Mouse (Mus musculus) cerebellum, adult 2 months (tissue): ENCODE measurements around the gene Map4k3. TPM values are rescaled to one million over a fixed set of nuclear protein-coding genes. Genes with fewer than 3 reads are reported as not detected.

Experiments
- DNase-seq, 2 experiments: peaks; one replicate each; pipeline ENCODE4 v3.0.0; 2021
- H3K27ac ChIP-seq: fragments of 200-500 bp; 2 replicates; pipeline ENCODE4 v1.5.1; 2012; ENCODE audit warnings: low read length, control low read depth, inconsistent platforms; ENCODE audit not compliant: insufficient read depth
- H3K27me3 ChIP-seq: fragments of 200-500 bp; 2 replicates; pipeline ENCODE4 v1.6.1; 2012; ENCODE audit warnings: inconsistent platforms, mild to moderate bottlenecking, low read length, moderate library complexity; ENCODE audit not compliant: control insufficient read depth, insufficient read depth
- H3K4me1 ChIP-seq: fragments of 200-500 bp; 2 replicates; pipeline ENCODE4 v1.6.1; 2011; ENCODE audit warnings: low read length; ENCODE audit not compliant: control insufficient read depth, insufficient read depth
- H3K4me3 ChIP-seq: fragments of 200-500 bp; replicated peaks from 2 replicates; pipeline ENCODE3; 2011; ENCODE audit warnings: mild to moderate bottlenecking, low read depth, low read length, control low read depth; ENCODE audit not compliant: insufficient read depth
- CTCF ChIP-seq: fragments of 200-500 bp; IDR thresholded peaks from 2 replicates; pipeline ENCODE4 v1.5.1; 2011; ENCODE audit warnings: low read depth, mild to moderate bottlenecking, control low read depth, low read length, moderate library complexity, borderline replicate concordance; ENCODE audit not compliant: insufficient read depth
- POLR2A ChIP-seq: fragments of 200-500 bp; IDR thresholded peaks from 2 replicates; pipeline ENCODE4 v1.6.1; 2011; ENCODE audit warnings: low read length, control low read depth, borderline replicate concordance; ENCODE audit not compliant: insufficient read depth
- WGBS: fragments of 180-500 bp; shearing (Covaris S2); methylation state at CpG from one replicate; pipeline ENCODE4 v1.1.7; 2018; 5-methylcytosine and 5-hydroxymethylcytosine counted together
- polyA plus RNA-seq: library from polyadenylated mRNA; depleted of rRNA; stranded (reverse); fragments of >200 nt; gene quantifications from 2 replicates; pipeline ENCODE4 v1.2.3, GENCODE M21; 2012

Gene Map4k3
- polyA plus RNA-seq, 1 experiment: 45.3 TPM

DNA sequence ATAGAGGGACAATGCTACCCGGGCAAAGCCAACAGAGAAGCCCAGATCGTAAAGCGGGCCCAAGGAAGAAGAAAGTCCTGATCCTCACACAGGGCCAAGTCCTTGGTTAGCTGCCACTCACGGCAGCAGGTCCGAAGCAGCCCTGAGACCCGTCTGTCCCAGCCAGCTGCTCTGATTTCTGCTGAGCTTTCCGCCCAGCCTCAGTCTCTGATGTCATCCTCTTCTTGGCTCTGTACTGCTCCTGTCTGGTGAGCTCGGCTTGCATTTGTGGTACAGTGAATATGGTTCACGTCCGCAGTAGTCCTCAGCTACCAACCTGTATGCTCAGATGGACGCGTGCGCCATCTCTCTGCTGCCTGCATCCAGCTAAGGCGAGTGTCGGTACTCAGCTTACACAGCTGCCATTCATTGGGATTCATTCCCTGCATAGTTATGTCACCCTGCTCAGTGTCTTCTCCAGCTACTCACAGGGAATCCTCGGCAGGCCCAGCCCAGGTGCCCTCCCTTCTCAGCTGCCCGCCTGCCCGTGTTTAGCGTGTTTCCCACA is 125.1 kb downstream of the Map4k3 start:
- peak; percentile 44 to 55 for DNase-seq
- peak overlapping the region; percentile 36 for H3K27ac ChIP-seq
- no peak overlapping the region for H3K4me3 ChIP-seq
- peaks cover 8% of the 10 kb centered on the region; the same call in 1 of the 2 replicates for H3K4me1 ChIP-seq
- H3K27me3 ChIP-seq: no peaks in the 10 kb centered on the region
- TF ChIP-seq POLR2A: no peak
- no peak for TF ChIP-seq CTCF
- 39% methylated on average over 19 of the region's 19 CpGs for WGBS

DNA sequence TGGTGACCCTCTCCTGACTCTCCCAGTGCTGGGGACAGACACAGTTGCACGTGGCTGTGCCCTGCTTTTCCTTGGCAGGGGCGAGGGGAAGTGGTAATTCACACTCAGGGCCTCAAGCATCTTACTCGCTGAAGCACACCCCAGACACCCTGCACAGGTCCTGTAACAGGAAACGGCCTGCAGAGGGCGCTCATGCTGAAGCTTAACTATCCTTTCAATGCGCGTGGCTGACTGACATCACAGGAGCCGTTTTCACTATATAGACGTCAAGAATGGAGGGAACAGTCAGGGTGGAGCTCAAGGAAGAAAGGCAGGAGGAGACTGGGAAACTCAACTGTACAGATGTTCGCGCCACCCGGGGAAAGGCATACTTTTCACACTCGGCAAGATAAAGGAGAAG is 126.9 kb downstream of the Map4k3 start:
- Histone ChIP-seq H3K27me3 (no peaks in the 10 kb centered on the region), H3K4me1 (peaks cover 8% of the 10 kb centered on the region; the same call in 1 of the 2 replicates), H3K4me3 (no peak overlapping the region), H3K27ac (no peak overlapping the region)
- peak; percentile 50 to 66 for DNase-seq
- TF ChIP-seq POLR2A (no peak), CTCF (peak; percentile 72)
- WGBS: 57% methylated on average over 13 of the region's 13 CpGs

DNA sequence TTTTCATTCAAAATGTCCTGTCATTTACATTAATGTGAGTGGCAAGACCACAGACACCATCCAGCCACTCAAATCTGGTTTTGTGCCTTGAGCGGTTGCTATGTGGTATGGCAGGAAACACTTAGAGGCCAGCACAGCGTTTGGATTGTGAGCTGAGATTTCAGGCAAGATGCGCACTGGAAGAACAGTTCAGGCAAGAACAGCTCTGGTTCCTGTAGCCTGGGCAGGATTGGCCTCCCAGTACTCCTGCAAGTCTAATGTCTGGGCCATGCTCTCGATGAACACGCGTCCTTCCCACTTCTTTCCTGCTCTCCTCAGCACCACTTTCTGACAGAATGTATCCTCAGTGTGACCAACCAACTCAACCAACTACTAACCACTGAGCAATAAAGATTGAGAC is 145.2 kb downstream of the Map4k3 start:
- Histone ChIP-seq H3K27ac (no peak overlapping the region), H3K27me3 (no peaks in the 10 kb centered on the region), H3K4me1 (no peaks in the 10 kb centered on the region), H3K4me3 (no peak overlapping the region)
- over 99% methylated on average over 6 of the region's 6 CpGs for WGBS
- DNase-seq: no peak
- TF ChIP-seq CTCF (no peak), POLR2A (no peak)

DNA sequence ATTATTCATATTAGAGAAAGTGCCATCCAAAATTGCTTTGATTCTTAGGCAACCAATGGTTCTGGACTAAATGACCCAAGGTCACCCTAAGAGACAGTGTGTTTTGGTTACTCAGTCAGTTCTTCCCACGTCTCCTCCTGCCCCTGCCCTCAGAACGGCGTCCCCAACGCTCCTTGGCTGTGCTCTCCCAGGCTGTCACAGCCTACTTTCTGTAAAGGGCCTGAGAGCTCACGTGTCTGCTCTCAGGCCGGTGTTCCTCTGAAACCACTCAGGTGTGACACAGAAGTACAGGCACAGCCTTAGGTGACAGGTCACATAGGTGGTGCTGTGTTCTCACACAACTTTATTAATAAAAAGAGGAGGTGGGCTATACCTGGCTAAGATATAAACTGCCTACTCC is 148.4 kb downstream of the Map4k3 start:
- Histone ChIP-seq H3K4me3 (no peak overlapping the region), H3K27ac (no peak overlapping the region), H3K4me1 (no peaks in the 10 kb centered on the region), H3K27me3 (no peaks in the 10 kb centered on the region)
- WGBS: 78% methylated on average over 6 of the region's 6 CpGs
- no peak for DNase-seq
- TF ChIP-seq CTCF (no peak), POLR2A (no peak)

DNA sequence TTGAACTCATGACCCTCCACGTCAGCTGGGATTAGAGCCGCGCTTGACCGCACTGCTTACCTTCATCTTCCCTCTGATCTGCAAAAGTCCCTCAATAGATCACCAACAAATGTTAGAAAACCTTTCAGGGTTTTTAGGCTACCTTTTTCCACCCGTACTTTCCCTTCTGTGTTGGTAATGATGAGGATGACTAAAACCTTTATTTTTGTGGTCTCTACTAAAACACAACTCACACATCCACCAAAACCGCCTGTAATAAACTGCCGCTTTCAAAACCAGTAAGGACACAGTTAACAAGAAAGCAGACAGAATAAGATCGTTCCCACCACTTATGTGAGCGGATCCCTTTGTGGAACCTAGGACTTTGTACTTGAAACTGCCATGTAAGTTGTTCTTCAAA is 149.2 kb downstream of the Map4k3 start:
- no peaks in the 10 kb centered on the region for H3K27me3 ChIP-seq
- no peak overlapping the region for H3K27ac ChIP-seq
- no peak overlapping the region for H3K4me3 ChIP-seq
- no peak for DNase-seq
- no peak for TF ChIP-seq CTCF
- TF ChIP-seq POLR2A: no peak
- no peaks in the 10 kb centered on the region for H3K4me1 ChIP-seq
- WGBS: 90% methylated on average over 9 of the region's 9 CpGs

DNA sequence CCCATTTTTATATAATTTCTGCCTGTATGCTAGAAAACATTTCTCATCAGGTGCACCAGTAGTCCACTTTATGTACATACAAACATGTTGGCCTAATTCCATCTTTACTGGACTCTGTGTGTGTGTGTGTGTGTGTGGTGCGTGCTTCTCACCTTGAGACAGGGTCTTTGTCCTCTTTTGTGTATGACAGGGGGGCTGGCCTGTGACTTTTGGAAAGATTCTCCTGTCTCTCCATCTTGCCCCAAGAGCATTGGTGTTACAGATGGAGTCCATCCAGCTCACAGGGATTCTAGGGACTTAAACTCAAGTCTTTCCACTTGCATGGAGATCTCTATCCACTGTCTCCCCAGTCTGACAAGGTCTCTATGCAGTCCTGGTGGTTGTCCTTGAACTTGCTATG is 150.2 kb downstream of the Map4k3 start:
- TF ChIP-seq CTCF: no peak
- TF ChIP-seq POLR2A: no peak
- H3K4me3 ChIP-seq: no peak overlapping the region
- 88% methylated on average over 1 of the region's 1 CpGs for WGBS
- H3K27ac ChIP-seq: no peak overlapping the region
- H3K27me3 ChIP-seq: no peaks in the 10 kb centered on the region
- no peak for DNase-seq
- H3K4me1 ChIP-seq: no peaks in the 10 kb centered on the region

DNA sequence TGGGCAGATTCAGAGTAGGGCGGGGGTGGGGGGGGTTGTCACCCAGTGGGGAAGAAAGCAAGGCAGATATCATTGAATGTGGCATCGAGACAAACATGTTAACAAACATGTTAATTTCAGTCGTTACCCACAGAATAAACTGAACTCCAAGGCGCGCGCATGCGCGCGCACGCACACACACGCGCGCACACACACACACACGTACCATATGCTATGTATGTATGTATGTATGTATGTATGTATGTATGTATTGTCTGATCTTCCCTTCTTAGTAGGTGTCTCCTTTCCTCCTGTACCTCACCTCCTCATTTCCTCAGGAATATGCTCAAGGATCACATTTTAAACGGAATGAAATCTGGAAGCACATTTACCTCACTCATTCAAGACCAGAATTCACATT is 150.6 kb downstream of the Map4k3 start, which contains the start of gene Cdkl4:
Gene Cdkl4, minus strand, starts transcription at position 175 of the 400 bp plus-strand sequence.
- WGBS: 69% methylated on average over 15 of the region's 15 CpGs
- TF ChIP-seq POLR2A (no peak), CTCF (no peak)
- no peak within 1 kb of the TSS for H3K27ac ChIP-seq
- DNase-seq: no peak
- no peaks in the 10 kb centered on the region for H3K4me1 ChIP-seq
- H3K27me3 ChIP-seq: no peaks in the 10 kb centered on the region
- peak within 1 kb of the TSS; percentile 43 for H3K4me3 ChIP-seq

DNA sequence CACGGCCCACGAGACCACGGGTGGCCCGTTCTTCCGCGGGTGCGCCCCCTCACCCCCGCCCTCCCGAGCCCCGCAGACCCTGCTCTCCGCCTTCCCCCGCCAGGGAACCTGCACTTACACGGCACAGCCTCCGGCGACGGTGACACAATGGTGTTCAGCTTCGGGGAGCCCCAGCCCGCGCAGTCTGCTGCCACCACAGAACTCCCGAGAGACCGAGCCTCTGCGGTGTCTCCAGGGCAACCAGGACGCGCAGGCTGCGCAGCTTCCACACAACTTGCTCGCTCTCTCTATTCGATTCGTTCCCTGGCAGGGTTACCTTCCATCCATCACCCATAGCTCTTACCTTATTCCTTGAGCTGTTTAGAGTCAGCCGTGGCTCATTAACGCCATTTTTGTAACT is 151.1 kb downstream of the Map4k3 start:
- Histone ChIP-seq H3K27ac (no peak overlapping the region), H3K27me3 (no peaks in the 10 kb centered on the region), H3K4me3 (peak overlapping the region; percentile 43), H3K4me1 (no peaks in the 10 kb centered on the region)
- DNase-seq: peak; percentile 23
- TF ChIP-seq POLR2A (no peak), CTCF (no peak)
- under 1% methylated on average over 30 of the region's 30 CpGs for WGBS
